Mouse (Mus musculus) spleen, adult 2 months (tissue): Measurements from ENCODE around the gene Gm45140. TPM values are rescaled to one million over a fixed set of nuclear protein-coding genes. Genes with fewer than 3 reads are reported as not detected.

Experiments used
- DNase-seq, 2 experiments: peaks; one replicate each; pipeline versions ENCODE4 v3.0.0 to v3.0.0-alpha.2; 2012 to 2021; ENCODE audit warnings: low spot score in 2 of 2, low read depth in 1 of 2
- H3K27ac ChIP-seq: fragments of 200-500 bp; 2 replicates; pipeline ENCODE4 v1.5.1; 2012; ENCODE audit warnings: low read length, inconsistent platforms; ENCODE audit not compliant: insufficient read depth
- H3K27me3 ChIP-seq: fragments of 200-500 bp; 2 replicates; pipeline ENCODE4 v1.6.1; 2012; ENCODE audit warnings: mild to moderate bottlenecking, moderate library complexity, low read length, inconsistent platforms; ENCODE audit not compliant: control insufficient read depth, insufficient read depth
- H3K36me3 ChIP-seq: fragments of 200-500 bp; 2 replicates; pipeline ENCODE4 v1.6.1; 2012; ENCODE audit warnings: mild to moderate bottlenecking, low read length, inconsistent platforms; ENCODE audit not compliant: control insufficient read depth, insufficient read depth
- H3K4me1 ChIP-seq: fragments of 200-500 bp; 2 replicates; pipeline ENCODE4 v1.6.1; 2011; ENCODE audit warnings: inconsistent platforms; ENCODE audit not compliant: control insufficient read depth, insufficient read depth, insufficient read length
- H3K4me3 ChIP-seq: fragments of 200-500 bp; 2 replicates; pipeline ENCODE4 v1.5.1; 2011; ENCODE audit warnings: mild to moderate bottlenecking, inconsistent platforms; ENCODE audit not compliant: insufficient read depth, insufficient read length; ENCODE audit errors: extremely low read depth
- CTCF ChIP-seq: fragments of 200-500 bp; IDR thresholded peaks from 2 replicates; pipeline ENCODE4 v1.5.1; 2011; ENCODE audit warnings: mild to moderate bottlenecking, inconsistent platforms; ENCODE audit not compliant: insufficient read depth, insufficient read length, insufficient replicate concordance; ENCODE audit errors: extremely low read depth
- POLR2A ChIP-seq: fragments of 200-500 bp; IDR thresholded peaks from 2 replicates; pipeline ENCODE4 v1.6.1; 2011; ENCODE audit warnings: low read depth, low read length, inconsistent platforms
- WGBS: fragments of 180-500 bp; shearing (Covaris S2); methylation state at CpG from one replicate; pipeline ENCODE4 v1.1.7; 2018; 5-methylcytosine and 5-hydroxymethylcytosine counted together
- polyA plus RNA-seq: library from polyadenylated mRNA; depleted of rRNA; stranded (reverse); fragments of >200 nt; gene quantifications from 2 replicates; pipeline ENCODE4 v1.2.3, GENCODE M21; 2012

The Gm45140 gene
- polyA plus RNA-seq, 1 experiment = 1.3 TPM

DNA sequence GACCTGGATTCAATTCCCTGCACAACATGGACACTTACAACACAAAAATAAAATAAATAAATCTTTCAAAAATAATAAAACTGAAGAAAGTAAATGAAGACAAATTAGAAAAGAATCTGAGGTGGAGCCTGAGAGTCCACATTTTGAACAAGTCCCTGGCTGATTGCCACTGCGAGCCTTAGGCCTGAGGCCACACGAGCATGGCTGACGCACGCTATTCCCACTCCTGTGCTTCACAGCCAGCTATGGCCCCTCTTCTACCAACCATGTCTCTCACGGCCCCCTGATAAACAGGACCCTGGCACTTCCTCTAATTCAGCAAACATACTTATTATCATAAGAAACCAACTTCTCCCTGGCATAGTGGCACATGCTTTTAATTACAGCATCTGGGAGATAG lies 49.0 kb downstream of the Gm45140 start:
- no peak for TF ChIP-seq CTCF
- TF ChIP-seq POLR2A = no peak
- Histone ChIP-seq H3K27me3 (no peaks in the 10 kb centered on the region), H3K4me1 (peaks cover 14% of the 10 kb centered on the region), H3K27ac (no peak overlapping the region), H3K4me3 (no peak overlapping the region), H3K36me3 (peaks cover 4% of the 10 kb centered on the region; the same call in 1 of the 2 replicates)
- 84% methylated on average over 5 of the region's 5 CpGs for WGBS
- DNase-seq = no peak

DNA sequence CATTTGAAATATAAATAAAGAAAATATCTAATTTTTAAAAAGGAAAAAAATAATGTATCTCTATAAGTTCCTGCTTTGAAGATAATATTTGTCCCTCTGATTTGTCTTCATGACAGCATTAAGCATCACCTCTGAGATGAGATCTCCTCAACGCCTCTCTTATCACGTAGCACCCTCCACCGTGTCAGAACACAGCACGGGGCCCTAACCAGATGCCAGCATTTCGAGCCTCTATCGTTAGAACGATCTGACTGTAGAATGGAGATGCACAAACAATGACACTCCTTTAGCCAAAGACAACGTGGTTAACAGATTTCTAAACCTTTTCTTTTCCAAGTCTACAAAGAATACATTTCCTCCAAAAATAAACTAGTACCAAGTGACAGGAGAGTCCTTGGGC lies 51.6 kb downstream of the Gm45140 start:
- H3K36me3 ChIP-seq = no peaks in the 10 kb centered on the region
- H3K4me1 ChIP-seq = no peaks in the 10 kb centered on the region
- DNase-seq = no peak
- H3K27ac ChIP-seq = no peak overlapping the region
- H3K4me3 ChIP-seq = no peak overlapping the region
- 82% methylated on average over 8 of the region's 8 CpGs for WGBS
- H3K27me3 ChIP-seq = no peaks in the 10 kb centered on the region
- TF ChIP-seq CTCF = no peak
- no peak for TF ChIP-seq POLR2A

DNA sequence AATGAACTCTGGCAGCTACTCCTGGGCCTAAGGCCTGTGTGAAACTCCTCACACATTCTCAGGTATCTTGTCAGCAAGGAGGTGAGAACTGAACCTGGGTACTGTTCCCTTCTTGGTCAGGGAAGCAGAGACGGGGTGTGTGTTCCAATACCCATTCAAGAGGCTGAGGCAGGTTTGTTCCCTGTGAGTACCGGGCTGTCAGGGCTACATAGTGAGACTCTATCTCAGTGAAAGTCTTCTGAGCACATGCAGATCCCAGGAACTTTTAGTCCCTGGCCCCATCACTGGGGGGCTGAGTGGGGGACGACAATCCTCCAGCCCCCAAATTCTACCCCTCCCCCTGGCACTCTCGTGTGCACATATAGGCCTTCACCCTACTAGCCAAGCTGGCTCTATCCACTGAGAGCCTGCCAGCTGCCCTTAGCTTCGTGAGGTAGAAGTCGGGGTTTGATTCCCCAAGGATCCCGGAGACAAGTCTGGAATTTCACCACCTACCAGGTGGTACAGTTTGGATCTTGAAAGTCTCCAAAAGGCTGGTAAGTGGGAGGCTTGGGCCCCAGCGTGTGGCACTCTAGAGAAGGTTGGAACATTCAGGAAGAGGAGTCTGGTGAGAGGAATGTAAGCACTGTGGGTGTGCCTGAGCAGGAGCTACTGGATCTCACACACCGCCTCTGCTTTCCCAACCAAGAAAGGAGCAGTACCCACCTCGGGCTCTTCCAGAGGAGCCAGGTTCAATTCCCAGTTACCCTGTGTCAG lies 54.9 kb downstream of the Gm45140 start:
- Histone ChIP-seq H3K36me3 (no peaks in the 10 kb centered on the region), H3K4me1 (no peaks in the 10 kb centered on the region), H3K27ac (no peak overlapping the region), H3K27me3 (no peaks in the 10 kb centered on the region), H3K4me3 (no peak overlapping the region)
- no peak for DNase-seq
- 91% methylated on average over 10 of the region's 10 CpGs for WGBS
- TF ChIP-seq POLR2A = no peak
- no peak for TF ChIP-seq CTCF

DNA sequence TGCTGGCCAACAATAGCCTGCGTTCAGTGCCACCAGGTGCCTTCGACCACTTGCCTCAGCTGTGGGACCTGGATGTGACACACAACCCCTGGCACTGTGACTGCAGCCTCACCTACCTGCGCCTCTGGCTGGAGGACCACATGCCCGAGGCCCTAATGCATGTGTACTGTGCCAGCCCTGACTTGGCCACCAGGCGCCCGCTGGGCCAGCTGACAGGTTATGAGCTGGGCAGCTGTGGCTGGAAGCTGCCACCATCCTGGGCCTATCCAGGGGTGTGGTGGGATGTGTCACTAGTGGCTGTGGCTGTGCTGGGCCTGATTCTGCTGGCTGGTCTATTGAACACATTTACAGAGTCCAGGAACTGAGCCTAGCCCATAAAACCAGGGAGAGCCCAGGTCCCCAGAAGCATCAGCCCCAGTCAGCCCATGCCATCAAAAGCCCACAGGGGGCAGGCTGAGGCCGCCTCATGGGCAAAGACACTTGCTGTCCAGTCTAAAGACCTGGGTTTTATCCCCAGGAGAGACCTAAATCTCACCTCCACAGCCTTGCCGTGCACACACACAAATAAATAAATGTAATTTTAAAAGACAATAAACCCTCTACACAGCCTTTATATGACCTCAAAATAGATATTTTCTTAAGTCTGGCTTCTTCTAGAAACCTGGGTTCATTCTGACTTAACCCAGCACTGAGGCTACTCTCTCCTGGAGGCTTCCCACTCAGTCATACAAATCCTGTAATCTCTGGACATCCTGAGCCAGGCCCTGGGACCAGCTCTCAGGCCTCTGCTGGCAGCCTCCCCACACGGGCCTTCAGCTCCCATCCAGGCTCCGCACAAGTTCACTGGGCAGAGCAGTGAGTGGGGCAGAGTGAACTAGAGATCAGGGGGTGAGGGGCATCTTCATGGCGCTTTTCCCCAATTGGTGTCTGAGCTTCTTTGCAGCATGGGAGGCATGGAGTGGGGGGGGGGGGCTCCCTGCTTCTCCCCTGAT lies 56.1 kb downstream of the Gm45140 start:
- WGBS = 87% methylated on average over 11 of the region's 11 CpGs
- TF ChIP-seq POLR2A (no peak), CTCF (peak; percentile 18; the same call in 1 of the 2 replicates)
- no peak overlapping the region for H3K4me3 ChIP-seq
- peak in 1 of 2 experiments; percentile 19 for DNase-seq
- no peaks in the 10 kb centered on the region for H3K27me3 ChIP-seq
- no peaks in the 10 kb centered on the region for H3K36me3 ChIP-seq
- no peaks in the 10 kb centered on the region for H3K4me1 ChIP-seq
- H3K27ac ChIP-seq = no peak overlapping the region

DNA sequence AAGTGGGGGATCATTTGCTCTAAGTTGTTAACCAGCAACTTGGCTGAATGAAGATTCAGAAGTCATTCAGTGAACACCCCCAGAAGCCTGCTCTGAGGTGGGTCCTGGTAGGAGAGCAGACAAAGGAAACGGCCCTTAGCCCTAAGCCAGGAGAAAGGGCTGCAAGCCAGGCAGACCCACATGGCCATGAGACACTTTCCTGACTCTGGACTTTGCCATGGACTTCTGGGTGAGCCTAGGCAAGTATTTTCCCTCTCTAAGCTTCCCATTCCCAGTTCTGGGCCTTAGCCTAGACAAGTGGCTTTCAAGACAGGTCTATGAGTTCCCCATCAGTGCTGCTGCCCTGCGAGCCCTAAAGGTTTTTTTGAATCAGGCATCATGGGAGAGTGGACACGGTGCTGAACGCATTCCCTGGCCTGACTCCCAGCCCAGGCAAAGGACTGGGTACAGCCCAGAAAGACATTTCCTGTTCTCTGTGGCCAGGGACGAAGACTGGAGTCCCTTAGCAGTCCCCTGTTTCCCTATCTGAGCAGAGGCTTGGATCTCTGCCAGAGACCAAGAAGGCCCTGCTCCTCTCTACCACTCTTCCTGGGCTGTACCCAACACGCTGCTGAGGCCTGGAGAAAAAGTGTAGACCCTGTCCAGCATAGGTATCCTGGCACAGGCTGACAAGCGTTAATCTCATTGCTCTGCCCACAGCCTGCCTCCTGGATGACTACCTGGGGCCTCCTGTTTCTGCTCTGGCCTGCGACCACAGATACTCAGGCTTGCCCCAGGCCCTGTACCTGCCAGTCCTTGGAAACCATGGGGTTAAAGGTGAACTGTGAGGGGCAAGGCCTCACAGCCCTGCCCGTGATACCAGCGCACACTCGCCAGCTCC lies 57.1 kb downstream of the Gm45140 start:
- no peaks in the 10 kb centered on the region for H3K4me1 ChIP-seq
- no peaks in the 10 kb centered on the region for H3K36me3 ChIP-seq
- H3K4me3 ChIP-seq = no peak overlapping the region
- no peak for DNase-seq
- TF ChIP-seq CTCF = no peak
- TF ChIP-seq POLR2A = no peak
- WGBS = 54% methylated on average over 11 of the region's 11 CpGs
- no peaks in the 10 kb centered on the region for H3K27me3 ChIP-seq
- H3K27ac ChIP-seq = no peak overlapping the region; the same call in 1 of the 2 replicates

DNA sequence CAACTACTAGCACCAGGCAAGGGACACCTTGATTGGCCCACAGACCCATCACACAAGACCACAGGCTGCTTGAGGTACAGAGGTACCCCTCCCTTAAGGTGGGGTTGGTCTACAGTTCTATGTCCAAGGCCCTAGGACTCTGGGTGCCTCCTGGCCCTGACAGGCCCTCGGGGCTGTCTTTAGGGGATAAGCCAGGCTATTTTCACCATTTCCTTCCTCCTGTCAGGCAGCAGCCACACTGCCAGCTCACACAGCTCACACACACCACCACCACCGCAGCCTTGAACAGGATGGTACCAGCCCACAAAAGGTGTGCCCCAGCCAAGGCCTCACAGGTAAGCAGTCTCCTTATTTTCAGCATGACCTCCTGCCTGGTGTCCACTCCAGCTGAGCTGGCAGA lies 57.8 kb downstream of the Gm45140 start, which contains the start of gene Gp9:
Gp9 (plus strand) TSS at position 231 of the 400 bp plus-strand sequence.
- H3K27me3 ChIP-seq = no peaks in the 10 kb centered on the region
- H3K4me3 ChIP-seq = no peak within 1 kb of the TSS
- H3K4me1 ChIP-seq = no peaks in the 10 kb centered on the region
- DNase-seq = no peak
- no peak for TF ChIP-seq POLR2A
- no peak for TF ChIP-seq CTCF
- 15% methylated on average over 2 of the region's 2 CpGs for WGBS
- no peaks in the 10 kb centered on the region for H3K36me3 ChIP-seq
- H3K27ac ChIP-seq = no peak within 1 kb of the TSS; the same call in 1 of the 2 replicates
